Comparison of ENCODE assay signal across 8 mouse cellular contexts in the genomic region with DNA sequence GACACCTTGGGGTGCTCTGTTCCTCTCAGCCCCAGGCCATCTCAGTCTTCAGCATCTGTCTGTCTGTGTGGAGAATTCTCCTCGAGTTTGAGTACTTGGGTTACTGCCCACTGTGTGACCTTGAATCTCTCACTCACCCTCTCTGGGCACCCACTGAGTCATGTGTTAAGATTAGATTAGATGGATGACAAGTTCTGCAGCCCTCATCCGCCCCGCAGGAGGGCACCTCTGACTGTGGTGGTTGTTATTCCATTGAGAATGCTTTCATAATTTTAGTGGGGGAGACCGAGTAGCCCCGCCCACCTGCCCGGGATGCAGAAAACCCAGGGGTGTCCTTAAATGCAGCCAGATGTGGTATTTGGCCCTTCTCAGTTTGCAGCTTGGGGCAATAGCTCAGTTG. TPM values are rescaled to one million over a fixed set of nuclear protein-coding genes. Genes with fewer than 3 reads are reported as not detected.
DNase-seq lines count a peak whose midpoint lies in the region; ATAC-seq and TF ChIP-seq lines count a peak whose summit lies in the region.

No protein-coding gene starts in this region.

- TF ChIP-seq POLR2A in thymus, adult 2 months (IDR thresholded peaks at IDR 0.05; ENCODE audit: control insufficient read depth, extremely low read depth, insufficient read depth, low read length, poor library complexity), result no peak

- no peak overlapping the region for H3K9ac ChIP-seq in limb, embryonic 11.5 days (ENCODE audit: low read length)

- no peak overlapping the region for H3K27ac ChIP-seq in thymus, adult 2 months (ENCODE audit: control insufficient read depth, insufficient read depth, low read length)
- no peak overlapping the region for H3K27ac ChIP-seq in limb, embryonic 11.5 days (replicated peaks; ENCODE audit: low read depth, low read length)

- H3K4me3 ChIP-seq in thymus, adult 2 months (ENCODE audit: control insufficient read depth, insufficient read depth, low read length), result no peak overlapping the region
- H3K4me3 ChIP-seq in limb, embryonic 11.5 days (ENCODE audit: low read depth, low read length), result no peak overlapping the region

- peak overlapping the region; percentile 55; the same call in 1 of the 2 replicates for H3K4me2 ChIP-seq in limb, embryonic 11.5 days (ENCODE audit: low read depth, severe bottlenecking)

- DNase-seq in gastrocnemius, postnatal 25 days, result peak; percentile 22
- no peak for DNase-seq in gastrocnemius, postnatal 4 days (ENCODE audit: low spot score in 2 of 2)
- peak; percentile 14 for DNase-seq in thymus, adult 2 months
- no peak for DNase-seq in thymus, postnatal 10 days (ENCODE audit: low spot score in 2 of 2)
- DNase-seq in limb, embryonic 11.5 days (ENCODE audit: low spot score), result no peak
- DNase-seq in urinary bladder, postnatal 4 days (ENCODE audit: low spot score in 2 of 2), result no peak
- DNase-seq in cerebellum, postnatal 36 days, result no peak
- no peak for DNase-seq in spleen, adult 18-20 months

- peaks cover 71% of the 10 kb centered on the region for H3K4me1 ChIP-seq in thymus, adult 2 months (replicated peaks; ENCODE audit: control insufficient read depth, insufficient read depth, low read length)
- peaks cover 49% of the 10 kb centered on the region for H3K4me1 ChIP-seq in limb, embryonic 11.5 days (ENCODE audit: control insufficient read depth, insufficient read depth, low read length)

- no peak for TF ChIP-seq CTCF in thymus, adult 2 months (IDR thresholded peaks at IDR 0.05; ENCODE audit: borderline replicate concordance, control insufficient read depth, extremely low read depth, insufficient read depth, low read length, poor library complexity)

- peaks cover 40% of the 10 kb centered on the region for H3K36me3 ChIP-seq in thymus, adult 2 months (ENCODE audit: control insufficient read depth, insufficient read depth, low read length)
- peaks cover 14% of the 10 kb centered on the region for H3K36me3 ChIP-seq in limb, embryonic 11.5 days (ENCODE audit: control insufficient read depth, insufficient read depth, low read length)

- H3K27me3 ChIP-seq in thymus, adult 2 months (ENCODE audit: control insufficient read depth, insufficient read depth, low read length), result no peaks in the 10 kb centered on the region
- H3K27me3 ChIP-seq in limb, embryonic 11.5 days (ENCODE audit: control insufficient read depth, insufficient read depth, low read length), result no peaks in the 10 kb centered on the region

- no peak for ATAC-seq in limb, embryonic 11.5 days (ENCODE audit: insufficient number of reproducible peaks, low FRiP score, low TSS enrichment, low read depth)

- H3K9me3 ChIP-seq in limb, embryonic 11.5 days (ENCODE audit: control insufficient read depth, low read length), result no peaks in the 10 kb centered on the region

- 88% methylated on average over 6 of the region's 6 CpGs for WGBS in thymus, adult 2 months
- WGBS in limb, embryonic 11.5 days, result 40% methylated on average over 6 of the region's 6 CpGs

RNA-seq across cellular contexts. Expression of a gene that starts 4.2 kb away (rescaled TPM):
- total RNA-seq in gastrocnemius, postnatal 25 days (2021), result 100 to 1,000 TPM; 845 to 891 TPM
- total RNA-seq in gastrocnemius, postnatal 4 days (2021), result 100 to 1,000 TPM; 537 to 620 TPM
- 3,110 and 3,125 TPM in 2 replicates for polyA plus RNA-seq in thymus, adult 2 months (2012; rRNA removed)
- 259 and 343 TPM in 2 replicates for polyA plus RNA-seq in limb, embryonic 11.5 days (2014; fragmentation: Nextera tagmentation; extraction: Ambion mirVana)

RNA-seq across cellular contexts. Expression of a gene that starts 10.9 kb away (rescaled TPM):
- 1 to 10 TPM; 5.3 to 6.2 TPM for total RNA-seq in gastrocnemius, postnatal 25 days (2021)
- total RNA-seq in gastrocnemius, postnatal 4 days (2021), result 10 to 100 TPM in 1 of 2 experiments, 1 to 10 TPM in 1; 7.8 to 10.5 TPM
- polyA plus RNA-seq in thymus, adult 2 months (2012; rRNA removed), result 100 and 115 TPM in 2 replicates
- polyA plus RNA-seq in limb, embryonic 11.5 days (2014; fragmentation: Nextera tagmentation; extraction: Ambion mirVana), result 13.7 and 18.4 TPM in 2 replicates

RNA-seq across cellular contexts. Expression of a gene that starts 18.5 kb away (rescaled TPM):
- 10 to 100 TPM; 24.8 to 25.9 TPM for total RNA-seq in gastrocnemius, postnatal 25 days (2021)
- total RNA-seq in gastrocnemius, postnatal 4 days (2021), result 10 to 100 TPM; 56.8 to 59.5 TPM
- 73.1 and 81.0 TPM in 2 replicates for polyA plus RNA-seq in thymus, adult 2 months (2012; rRNA removed)
- polyA plus RNA-seq in limb, embryonic 11.5 days (2014; fragmentation: Nextera tagmentation; extraction: Ambion mirVana), result 80.3 and 82.1 TPM in 2 replicates

RNA-seq across cellular contexts. Expression of a gene that starts 37.4 kb away (rescaled TPM):
- total RNA-seq in gastrocnemius, postnatal 25 days (2021), result 1 to 10 TPM; 3.9 to 6.8 TPM
- total RNA-seq in gastrocnemius, postnatal 4 days (2021), result 1 to 10 TPM; 5.2 to 6.6 TPM
- polyA plus RNA-seq in thymus, adult 2 months (2012; rRNA removed), result 22.5 and 28.8 TPM in 2 replicates
- polyA plus RNA-seq in limb, embryonic 11.5 days (2014; fragmentation: Nextera tagmentation; extraction: Ambion mirVana), result 11.1 and 11.6 TPM in 2 replicates

RNA-seq across cellular contexts. Expression of a gene that starts 39.5 kb away (rescaled TPM):
- under 1 TPM; 0.36 to 0.62 TPM for total RNA-seq in gastrocnemius, postnatal 25 days (2021)
- total RNA-seq in gastrocnemius, postnatal 4 days (2021), result 1 to 10 TPM; 1.1 to 1.8 TPM
- polyA plus RNA-seq in thymus, adult 2 months (2012; rRNA removed), result 9.5 and 10.6 TPM in 2 replicates
- 0.99 and 1.1 TPM in 2 replicates for polyA plus RNA-seq in limb, embryonic 11.5 days (2014; fragmentation: Nextera tagmentation; extraction: Ambion mirVana)

Comparison
In these comparisons a context has a peak if more than half of its experiments do, and no peak if none do; other contexts are left out.
1. DNase-seq: peak in gastrocnemius, postnatal 25 days (single experiment) and thymus, adult 2 months (single experiment); none in gastrocnemius, postnatal 4 days (0 of 2), thymus, postnatal 10 days (0 of 2), limb, embryonic 11.5 days (single experiment), urinary bladder, postnatal 4 days (0 of 2), cerebellum, postnatal 36 days (0 of 2) and spleen, adult 18-20 months (0 of 2).